Mouse (Mus musculus): ENCODE results near the gene Gm19668. TPM values are rescaled to one million over a fixed set of nuclear protein-coding genes. Genes with fewer than 3 reads are reported as not detected.
"Not testable (repeated sequence)": the region's sequence is repeated elsewhere in the genome, so short reads cannot be mapped to it uniquely, and the experiment has no call there.

The Gm19668 gene
- polyA plus RNA-seq, 1 experiment = not detected

DNA sequence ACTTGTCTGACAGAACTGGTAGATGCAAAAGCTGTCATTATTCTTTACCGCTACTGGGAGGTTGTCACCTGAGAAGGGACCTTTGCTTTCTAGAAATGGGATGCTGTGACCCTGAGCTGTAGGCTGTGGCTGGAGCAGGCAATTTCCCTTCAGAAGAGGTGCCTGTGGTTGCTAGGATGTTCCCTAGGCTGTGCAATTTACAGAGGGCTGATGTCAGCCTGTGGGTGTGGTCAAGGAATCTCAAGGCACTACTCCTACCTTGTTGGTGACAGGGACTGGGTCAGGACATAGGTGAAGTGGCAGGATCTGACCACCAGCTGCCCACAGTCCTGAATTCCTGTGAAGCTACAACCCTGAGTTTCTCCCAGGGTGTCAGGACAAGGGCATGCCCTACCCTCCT lies 29.2 kb downstream of the Gm19668 start:
- no peaks in the 10 kb centered on the region for H3K4me1 ChIP-seq (ENCODE audit: control insufficient read depth, insufficient read depth, low read length)
- H3K4me3 ChIP-seq (replicated peaks; ENCODE audit: extremely low read depth, low read depth, low read length) = no peak overlapping the region
- 81% methylated on average over 1 of the region's 1 CpGs for WGBS
- TF ChIP-seq CTCF (IDR thresholded peaks at IDR 0.05; ENCODE audit: insufficient read depth, low read length) (no peak), POLR2A (IDR thresholded peaks at IDR 0.05; ENCODE audit: borderline replicate concordance, extremely low read depth, low read depth, low read length) (no peak)
- DNase-seq = no peak

DNA sequence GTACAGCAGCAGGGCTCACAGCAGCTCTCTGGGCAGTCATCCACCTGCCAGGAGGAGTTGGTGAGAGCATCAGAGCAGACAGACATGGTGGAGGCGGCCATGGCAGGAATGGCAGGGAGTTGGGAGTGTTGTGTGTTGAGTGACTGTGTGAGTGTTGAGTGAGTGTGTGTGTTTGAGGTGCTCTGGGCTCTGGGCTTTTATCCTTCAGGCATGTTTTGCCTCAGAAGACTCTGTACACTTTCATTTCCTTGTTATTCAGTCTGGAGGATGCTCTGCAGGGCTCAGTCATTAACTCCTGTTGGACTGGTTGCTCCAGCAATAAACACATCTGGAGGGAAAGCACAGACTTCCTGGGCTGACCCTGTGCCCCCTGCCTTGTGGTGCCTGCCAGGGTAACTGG lies 39.4 kb downstream of the Gm19668 start, which contains the start of gene Gm3233:
Gm3233 (minus strand) TSS at position 101 of the 400 bp plus-strand sequence.
- WGBS = no CpG with 5 or more reads among the region's 1 CpGs
- DNase-seq; H3K4me1 ChIP-seq (ENCODE audit: control insufficient read depth, insufficient read depth, low read length); H3K4me3 ChIP-seq (replicated peaks; ENCODE audit: extremely low read depth, low read depth, low read length): not testable (repeated sequence)

DNA sequence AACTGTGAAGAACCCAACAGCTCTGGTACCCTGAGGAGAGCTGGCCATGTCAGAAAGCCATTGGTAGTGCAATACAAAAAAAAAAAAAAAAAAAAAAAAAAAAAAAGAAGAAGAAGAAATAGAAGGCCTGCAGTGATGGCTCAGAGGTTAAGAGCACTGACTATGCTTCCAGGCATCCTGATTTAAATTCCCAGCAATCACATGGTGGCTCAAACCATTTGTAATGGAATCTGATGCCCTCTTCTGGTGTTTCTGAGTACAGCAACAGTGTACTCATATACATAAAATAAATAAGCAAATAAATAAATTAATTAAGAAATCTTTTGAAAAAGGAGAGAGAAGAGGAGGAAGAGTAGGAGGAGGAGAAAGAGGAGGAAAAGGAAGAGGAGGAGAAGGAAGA lies 45.5 kb downstream of the Gm19668 start:
- no peak for DNase-seq
- Histone ChIP-seq H3K4me3 (replicated peaks; ENCODE audit: extremely low read depth, low read depth, low read length) (no peak overlapping the region), H3K4me1 (ENCODE audit: control insufficient read depth, insufficient read depth, low read length) (no peaks in the 10 kb centered on the region)
- no peak for TF ChIP-seq CTCF (IDR thresholded peaks at IDR 0.05; ENCODE audit: insufficient read depth, low read length)

DNA sequence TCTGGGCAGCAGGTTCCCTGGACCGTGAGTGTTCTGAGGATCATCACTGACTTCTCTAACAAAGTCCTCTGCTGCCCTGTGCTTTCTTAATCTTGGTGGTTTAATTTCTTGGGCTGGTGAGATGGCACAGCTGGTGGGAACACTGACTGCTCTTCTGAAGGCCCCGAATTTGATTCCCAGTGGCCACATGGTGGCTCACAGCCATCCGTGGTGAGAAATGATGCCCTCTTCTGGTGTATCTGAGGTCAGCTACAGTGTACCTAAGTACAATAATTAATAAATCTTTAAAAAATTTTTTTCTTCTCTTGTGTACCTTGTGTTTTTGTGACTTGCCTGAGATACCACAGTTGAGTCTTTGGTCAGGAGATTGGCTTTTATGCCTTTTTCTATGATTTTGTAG lies 46.6 kb downstream of the Gm19668 start:
- H3K4me1 ChIP-seq (ENCODE audit: control insufficient read depth, insufficient read depth, low read length); H3K4me3 ChIP-seq (replicated peaks; ENCODE audit: extremely low read depth, low read depth, low read length); DNase-seq: not testable (repeated sequence)
- WGBS = 44% methylated on average over 3 of the region's 3 CpGs

DNA sequence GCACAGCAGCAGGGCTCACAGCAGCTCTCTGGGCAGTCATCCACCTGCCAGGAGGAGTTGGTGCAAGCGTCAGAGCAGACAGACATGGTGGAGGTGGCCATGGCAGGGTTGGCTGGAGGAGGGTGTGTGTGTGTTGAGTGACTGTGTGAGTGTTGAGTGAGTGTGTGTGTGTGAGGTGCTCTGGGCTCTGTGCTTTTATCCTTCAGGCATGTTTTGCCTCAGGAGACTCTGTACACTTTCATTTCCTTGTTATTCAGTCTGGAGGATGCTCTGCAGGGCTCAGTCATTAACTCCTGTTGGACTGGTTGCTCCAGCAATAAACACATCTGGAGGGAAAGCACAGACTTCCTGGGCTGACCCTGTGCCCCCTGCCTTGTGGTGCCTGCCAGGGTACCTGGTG lies 47.7 kb downstream of the Gm19668 start, which contains the start of gene Gm9736:
Gm9736 (minus strand) TSS at position 101 of the 400 bp plus-strand sequence.
- not testable (repeated sequence) for DNase-seq; H3K4me3 ChIP-seq (replicated peaks; ENCODE audit: extremely low read depth, low read depth, low read length); H3K4me1 ChIP-seq (ENCODE audit: control insufficient read depth, insufficient read depth, low read length)
- 63% methylated on average over 1 of the region's 1 CpGs for WGBS

DNA sequence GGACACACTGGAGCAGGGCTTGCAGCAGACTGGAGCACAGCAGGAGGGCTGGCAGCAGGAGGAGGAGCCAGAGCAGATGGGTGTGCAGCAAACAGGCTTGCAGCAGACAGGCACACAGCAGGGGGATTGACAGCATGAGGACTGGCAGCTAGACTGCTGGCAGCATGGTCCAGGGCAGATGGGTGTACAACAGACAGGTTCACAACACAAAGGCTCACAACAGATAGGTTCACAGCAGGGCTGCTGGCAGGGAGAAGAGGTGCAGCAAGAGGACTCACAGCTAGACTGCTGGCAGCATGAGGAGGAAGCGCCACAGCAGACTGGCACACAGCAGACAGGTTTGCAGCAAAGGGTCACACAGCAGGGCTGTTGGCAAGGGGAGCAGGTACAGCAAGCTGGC lies 48.2 kb downstream of the Gm19668 start:
- not testable (repeated sequence) for H3K4me3 ChIP-seq (replicated peaks; ENCODE audit: extremely low read depth, low read depth, low read length); DNase-seq; H3K4me1 ChIP-seq (ENCODE audit: control insufficient read depth, insufficient read depth, low read length)
- 80% methylated on average over 1 of the region's 1 CpGs for WGBS

Other genes starting within 250 kb of the Gm19668 start
- gene Pttg1ip, start 217.4 kb downstream of the Gm19668 start, polyA plus RNA-seq (2012; rRNA removed) = 199 and 223 TPM in 2 replicates
- 201 and 261 TPM in 2 replicates for gene Sumo3, start 193.0 kb downstream of the Gm19668 start, polyA plus RNA-seq (2012; rRNA removed)
- not detected in 2 replicates for gene Gm49325, start 192.9 kb downstream of the Gm19668 start, polyA plus RNA-seq (2012; rRNA removed)
- gene Ube2g2, start 176.9 kb downstream of the Gm19668 start, polyA plus RNA-seq (2012; rRNA removed) = 41.6 and 54.2 TPM in 2 replicates
- gene Tspear, start 112.6 kb downstream of the Gm19668 start, polyA plus RNA-seq (2012; rRNA removed) = 0.06 and 0.43 TPM in 2 replicates
- gene Gm19402, start 108.4 kb downstream of the Gm19668 start, polyA plus RNA-seq (2012; rRNA removed) = not detected in 2 replicates
- not detected in 2 replicates for gene Gm9508, start 101.9 kb downstream of the Gm19668 start, polyA plus RNA-seq (2012; rRNA removed)
- gene Gm10272, start 92.5 kb downstream of the Gm19668 start, polyA plus RNA-seq (2012; rRNA removed) = not detected in 2 replicates
- not detected in 2 replicates for gene Gm10024, start 87.7 kb downstream of the Gm19668 start, polyA plus RNA-seq (2012; rRNA removed)
- 1.4 TPM in 1 of 2 replicates, not detected in the other for gene Gm10142, start 83.3 kb downstream of the Gm19668 start, polyA plus RNA-seq (2012; rRNA removed)
- gene Krtap12-1, start 78.5 kb downstream of the Gm19668 start, polyA plus RNA-seq (2012; rRNA removed) = 0.86 TPM in 1 of 2 replicates, not detected in the other
- gene Gm10100, start 72.6 kb downstream of the Gm19668 start, polyA plus RNA-seq (2012; rRNA removed) = not detected in 2 replicates
- gene Gm18596, start 56.5 kb downstream of the Gm19668 start, polyA plus RNA-seq (2012; rRNA removed) = not detected in 2 replicates
- gene Gm9736, start 47.8 kb downstream of the Gm19668 start, polyA plus RNA-seq (2012; rRNA removed) = not detected in 2 replicates
- not detected in 2 replicates for gene Gm3233, start 39.5 kb downstream of the Gm19668 start, polyA plus RNA-seq (2012; rRNA removed)
- not detected in 2 replicates for gene Gm3238, start 27.8 kb downstream of the Gm19668 start, polyA plus RNA-seq (2012; rRNA removed)
- gene Gm7138, start 22.2 kb downstream of the Gm19668 start, polyA plus RNA-seq (2012; rRNA removed) = not detected in 2 replicates
- gene Gm3250, start 16.6 kb downstream of the Gm19668 start, polyA plus RNA-seq (2012; rRNA removed) = not detected in 2 replicates
- not detected in 2 replicates for gene Gm7137, start 10.9 kb downstream of the Gm19668 start, polyA plus RNA-seq (2012; rRNA removed)
- gene Gm9639, start 4.1 kb downstream of the Gm19668 start, polyA plus RNA-seq (2012; rRNA removed) = not detected in 2 replicates
- gene Gm9507, start 12.7 kb upstream of the Gm19668 start, polyA plus RNA-seq (2012; rRNA removed) = not detected in 2 replicates
- gene Gm2696, start 15.5 kb upstream of the Gm19668 start, polyA plus RNA-seq (2012; rRNA removed) = not detected in 2 replicates
- gene Krtap10-4, start 28.0 kb upstream of the Gm19668 start, polyA plus RNA-seq (2012; rRNA removed) = not detected in 2 replicates
- gene Krtap10-10, start 36.8 kb upstream of the Gm19668 start, polyA plus RNA-seq (2012; rRNA removed) = not detected in 2 replicates
- gene Gm36176, start 47.7 kb upstream of the Gm19668 start, polyA plus RNA-seq (2012; rRNA removed) = not detected in 2 replicates
- not detected in 2 replicates for gene Gm10318, start 53.7 kb upstream of the Gm19668 start, polyA plus RNA-seq (2012; rRNA removed)
- not detected in 2 replicates for gene Gm3285, start 62.8 kb upstream of the Gm19668 start, polyA plus RNA-seq (2012; rRNA removed)
- 0.77 and 0.93 TPM in 2 replicates for gene Lrrc3, start 103.4 kb upstream of the Gm19668 start, polyA plus RNA-seq (2012; rRNA removed)
- 2.2 and 3.9 TPM in 2 replicates for gene Trpm2, start 171.4 kb upstream of the Gm19668 start, polyA plus RNA-seq (2012; rRNA removed)
- gene 1810043G02Rik, start 179.4 kb upstream of the Gm19668 start, polyA plus RNA-seq (2012; rRNA removed) = 46.6 and 46.9 TPM in 2 replicates
- 55.8 and 70.0 TPM in 2 replicates for gene Pfkl, start 210.9 kb upstream of the Gm19668 start, polyA plus RNA-seq (2012; rRNA removed)
- gene Dnmt3l, start 242.8 kb upstream of the Gm19668 start, polyA plus RNA-seq (2012; rRNA removed) = 0.52 and 0.64 TPM in 2 replicates
- gene Aire, start 244.5 kb upstream of the Gm19668 start, polyA plus RNA-seq (2012; rRNA removed) = 0.09 and 0.16 TPM in 2 replicates